Comparison of ENCODE assay signal across 20 mouse cellular contexts in the genomic region with DNA sequence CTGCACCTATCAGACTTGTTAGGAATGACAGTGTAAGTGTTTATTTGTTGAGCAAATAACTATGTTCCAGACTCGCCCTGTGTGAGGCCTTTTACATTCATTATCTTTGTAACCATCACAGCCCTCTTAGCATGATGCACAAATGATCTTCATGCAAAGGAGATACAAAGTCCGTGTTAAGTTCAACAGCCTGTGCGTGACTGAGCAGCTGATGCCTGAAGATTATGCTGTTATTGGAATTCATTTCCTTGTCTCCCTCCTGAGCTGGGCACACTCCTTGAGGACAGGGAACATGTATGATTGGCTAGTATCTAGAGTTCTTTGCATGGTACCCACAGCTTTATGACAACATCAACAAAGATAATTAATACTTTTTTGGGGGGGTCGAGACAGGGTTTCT.
"Had no signal": no experiment of that assay in that cellular context is flagged by ENCODE, and none has a peak within 500 bp of the region (broad histone marks: within the 10 kb centered on the region; RNA-seq: fewer than 3 reads in every experiment).

No protein-coding gene starts in this region.

- H3K4me3 ChIP-seq: midbrain, embryonic 10.5 days; myocyte; neural tube, embryonic 13.5 days; neural tube, embryonic 15.5 days; stomach, embryonic 15.5 days had no signal

- H3K4me2 ChIP-seq: lung, embryonic 14.5 days; neural tube, embryonic 13.5 days; neural tube, embryonic 15.5 days; stomach, embryonic 15.5 days had no signal

- H3K9ac ChIP-seq: liver, embryonic 14.5 days; lung, embryonic 14.5 days; neural tube, embryonic 13.5 days; neural tube, embryonic 15.5 days; stomach, embryonic 15.5 days had no signal

- H3K27ac ChIP-seq: liver, embryonic 14.5 days; midbrain, embryonic 10.5 days; neural tube, embryonic 13.5 days; neural tube, embryonic 15.5 days; stomach, embryonic 15.5 days; stomach, postnatal 0 days had no signal

- H3K27me3 ChIP-seq: neural tube, embryonic 13.5 days; neural tube, embryonic 15.5 days; stomach, embryonic 15.5 days had no signal

- H3K9me3 ChIP-seq: midbrain, embryonic 10.5 days; neural tube, embryonic 13.5 days; neural tube, embryonic 15.5 days; stomach, embryonic 15.5 days had no signal

- ATAC-seq: midbrain, embryonic 16.5 days had no signal

- H3K4me1 ChIP-seq: midbrain, embryonic 10.5 days; neural tube, embryonic 13.5 days; neural tube, embryonic 15.5 days; stomach, embryonic 15.5 days had no signal

- DNase-seq: lung, adult 18-20 months; lung, embryonic 14.5 days; lung, postnatal 10 days; lung, postnatal 4 days; midbrain, embryonic 14.5 days; retina, postnatal 1 day; right cerebral cortex, adult 18-20 months; right cerebral cortex, postnatal 25 days; right cerebral cortex, postnatal 4 days; thymus, adult 2 months; thymus, postnatal 25 days; thymus, postnatal 4 days had no signal

- H3K36me3 ChIP-seq: midbrain, embryonic 10.5 days; neural tube, embryonic 13.5 days; neural tube, embryonic 15.5 days; stomach, embryonic 15.5 days had no signal
